Mouse (Mus musculus) liver, adult 2 months (tissue): ENCODE measurements around the gene Ap2a1. TPM values are rescaled to one million over a fixed set of nuclear protein-coding genes. Genes with fewer than 3 reads are reported as not detected.
A peak's percentile ranks its signal among the peaks of the same experiment; 100 is the strongest.

Source experiments
- DNase-seq: peaks from one replicate; pipeline ENCODE4 v3.0.0-alpha.2; 2011; ENCODE audit warnings: low read depth, low spot score; ENCODE audit errors: extremely low read depth
- H3K27ac ChIP-seq: fragments of 200-500 bp; replicated peaks from 2 replicates; pipeline ENCODE4 v1.5.1; 2012; ENCODE audit warnings: low read depth, mild to moderate bottlenecking, control low read depth, inconsistent platforms, low read length; ENCODE audit not compliant: insufficient read depth
- H3K27me3 ChIP-seq: fragments of 200-500 bp; 2 replicates; pipeline ENCODE4 v1.6.1; 2012; ENCODE audit warnings: mild to moderate bottlenecking, moderate library complexity, low read length, inconsistent platforms; ENCODE audit not compliant: control insufficient read depth, insufficient read depth
- H3K36me3 ChIP-seq: fragments of 200-500 bp; 2 replicates; pipeline ENCODE4 v1.6.1; 2012; ENCODE audit warnings: low read length, inconsistent platforms; ENCODE audit not compliant: control insufficient read depth, insufficient read depth
- H3K4me1 ChIP-seq: fragments of 200-500 bp; 2 replicates; pipeline ENCODE4 v1.6.1; 2011; ENCODE audit warnings: low read length; ENCODE audit not compliant: control insufficient read depth, insufficient read depth
- H3K4me3 ChIP-seq: fragments of 200-500 bp; 2 replicates; pipeline ENCODE4 v1.5.1; 2011; ENCODE audit warnings: low read depth, mild to moderate bottlenecking, control low read depth, low read length, moderate library complexity; ENCODE audit not compliant: insufficient read depth
- H3K79me2 ChIP-seq: fragments of 200-500 bp; 2 replicates; pipeline ENCODE4 v1.6.1; 2012; ENCODE audit warnings: inconsistent platforms, mild to moderate bottlenecking, low read length, moderate library complexity; ENCODE audit not compliant: control insufficient read depth, insufficient read depth
- H3K9ac ChIP-seq: fragments of 200-500 bp; 2 replicates; pipeline ENCODE4 v1.6.1; 2012; ENCODE audit warnings: low read depth, mild to moderate bottlenecking, control low read depth, inconsistent platforms, low read length
- CTCF ChIP-seq: fragments of 200-500 bp; IDR thresholded peaks from 2 replicates; pipeline ENCODE4 v1.5.1; 2011; ENCODE audit warnings: low read depth, low read length, control low read depth
- POLR2A ChIP-seq: fragments of 200-500 bp; IDR thresholded peaks from 2 replicates; pipeline ENCODE4 v1.6.1; 2011; ENCODE audit warnings: low read length, control low read depth; ENCODE audit not compliant: insufficient read depth; ENCODE audit errors: extremely low read depth
- WGBS: fragments of 180-500 bp; shearing (Covaris S2); methylation state at CpG from one replicate; pipeline ENCODE4 v1.1.7; 2018; 5-methylcytosine and 5-hydroxymethylcytosine counted together
- polyA plus RNA-seq: library from polyadenylated mRNA; depleted of rRNA; stranded (reverse); fragments of >200 nt; gene quantifications from 2 replicates; pipeline ENCODE4 v1.2.3, GENCODE M21; 2012
- total RNA-seq: library from RNA; depleted of rRNA; stranded (reverse); fragments of >200 nt; gene quantifications from 2 replicates; pipeline ENCODE4 v1.2.3, GENCODE M21; 2014

Ap2a1 gene
- total and polyA plus RNA-seq, 2 experiments, result 14.5 to 38.2 TPM

GRCm38 (mm10) chr7:44956266-44956665 is 27.0 kb upstream of the Ap2a1 start:
- 89% methylated on average over 6 of the region's 6 CpGs for WGBS
- DNase-seq, result no peak
- no peak overlapping the region for H3K9ac ChIP-seq
- H3K27me3 ChIP-seq, result no peaks in the 10 kb centered on the region
- TF ChIP-seq POLR2A (no peak), CTCF (no peak)
- H3K4me1 ChIP-seq, result no peaks in the 10 kb centered on the region
- no peak overlapping the region for H3K27ac ChIP-seq
- H3K36me3 ChIP-seq, result no peaks in the 10 kb centered on the region
- no peaks in the 10 kb centered on the region for H3K79me2 ChIP-seq
- H3K4me3 ChIP-seq, result no peak overlapping the region

- Histone ChIP-seq H3K4me1 (no peaks in the 10 kb centered on the region), H3K4me3 (no peak overlapping the region), H3K27me3 (no peaks in the 10 kb centered on the region), H3K79me2 (no peaks in the 10 kb centered on the region), H3K36me3 (no peaks in the 10 kb centered on the region), H3K9ac (no peak overlapping the region), H3K27ac (no peak overlapping the region)
- DNase-seq, result peak; percentile 29
- TF ChIP-seq CTCF (peak; percentile 43), POLR2A (no peak)
- 36% methylated on average over 5 of the region's 5 CpGs for WGBS
Measured at GRCm38 (mm10) chr7:44955628-44956027, 26.3 kb upstream of the Ap2a1 start.

- no peaks in the 10 kb centered on the region for H3K79me2 ChIP-seq
- no peaks in the 10 kb centered on the region for H3K27me3 ChIP-seq
- no peak for DNase-seq
- no peak overlapping the region for H3K27ac ChIP-seq
- H3K4me3 ChIP-seq, result no peak overlapping the region
- no peaks in the 10 kb centered on the region for H3K36me3 ChIP-seq
- TF ChIP-seq POLR2A (no peak), CTCF (no peak)
- WGBS, result 91% methylated on average over 12 of the region's 12 CpGs
- H3K9ac ChIP-seq, result no peak overlapping the region
- H3K4me1 ChIP-seq, result no peaks in the 10 kb centered on the region
Measured at GRCm38 (mm10) chr7:44954091-44954885, 25.0 kb upstream of the Ap2a1 start.

GRCm38 (mm10) chr7:44953561-44953960 is 24.3 kb upstream of the Ap2a1 start:
- no peak overlapping the region for H3K4me3 ChIP-seq
- no peak for TF ChIP-seq POLR2A
- no peak for TF ChIP-seq CTCF
- no peak overlapping the region for H3K27ac ChIP-seq
- H3K9ac ChIP-seq, result no peak overlapping the region
- H3K79me2 ChIP-seq, result no peaks in the 10 kb centered on the region
- DNase-seq, result no peak
- 82% methylated on average over 14 of the region's 14 CpGs for WGBS
- H3K4me1 ChIP-seq, result no peaks in the 10 kb centered on the region
- no peaks in the 10 kb centered on the region for H3K27me3 ChIP-seq
- no peaks in the 10 kb centered on the region for H3K36me3 ChIP-seq

GRCm38 (mm10) chr7:44952611-44953306 is 23.5 kb upstream of the Ap2a1 start:
- Histone ChIP-seq H3K4me3 (peak overlapping the region; percentile 86), H3K9ac (peak overlapping the region; percentile 84), H3K27me3 (no peaks in the 10 kb centered on the region), H3K36me3 (no peaks in the 10 kb centered on the region), H3K4me1 (no peaks in the 10 kb centered on the region), H3K27ac (peak overlapping the region; percentile 57), H3K79me2 (no peaks in the 10 kb centered on the region)
- peak; percentile 92 for DNase-seq
- TF ChIP-seq CTCF (no peak), POLR2A (peak; percentile 54; the same call in 1 of the 2 replicates)
- WGBS, result 3% methylated on average over 24 of the region's 24 CpGs

GRCm38 (mm10) chr7:44951960-44952359 is 22.7 kb upstream of the Ap2a1 start:
- no peaks in the 10 kb centered on the region for H3K27me3 ChIP-seq
- H3K4me1 ChIP-seq, result no peaks in the 10 kb centered on the region
- no peaks in the 10 kb centered on the region for H3K36me3 ChIP-seq
- H3K27ac ChIP-seq, result peak overlapping the region; percentile 57
- no peaks in the 10 kb centered on the region for H3K79me2 ChIP-seq
- TF ChIP-seq CTCF (no peak), POLR2A (0 out of 2 replicates have a peak, but pooled peaks have one; percentile 36)
- H3K9ac ChIP-seq, result peak overlapping the region; percentile 84; the same call in 1 of the 2 replicates
- peak overlapping the region; percentile 86 for H3K4me3 ChIP-seq
- WGBS, result under 1% methylated on average over 10 of the region's 10 CpGs
- peak; percentile 71 for DNase-seq
